Mouse (Mus musculus): ENCODE measurements around the gene Adh4.

- no peak for TF ChIP-seq CTCF (IDR thresholded peaks at IDR 0.05; ENCODE audit: low read depth, low read length)
- no peak for TF ChIP-seq POLR2A (IDR thresholded peaks at IDR 0.05; ENCODE audit: insufficient read depth, low read length)
These were observed 15.2 kb downstream of the Adh4 start for GRCm38 (mm10) chr3:138430360-138430976.
